Mouse (Mus musculus): ENCODE measurements around the gene Abca4.

- TF ChIP-seq POLR2A (IDR thresholded peaks at IDR 0.05; ENCODE audit: borderline replicate concordance, extremely low read depth, low read depth, low read length) (no peak), CTCF (IDR thresholded peaks at IDR 0.05; ENCODE audit: insufficient read depth, low read length) (no peak)
Measured at GRCm38 (mm10) chr3:122186975-122187374, 142.7 kb downstream of the Abca4 start.
